Mouse (Mus musculus) spleen, postnatal 4 days (tissue): ENCODE results near the gene Rnf11.

Source experiments
- DNase-seq, 2 experiments: peaks; one replicate each; pipeline ENCODE4 v3.0.0; 2022; ENCODE audit warnings: low spot score in 2 of 2

Gene Rnf11

GRCm38 (mm10) chr4:109411377-109411967 lies 73.1 kb downstream of the Rnf11 start:
- peak in 1 of 2 experiments; percentile 76 for DNase-seq

GRCm38 (mm10) chr4:109410681-109411376 lies 73.7 kb downstream of the Rnf11 start:
- peak; percentile 58 to 73 for DNase-seq

GRCm38 (mm10) chr4:109407701-109408485 lies 76.6 kb downstream of the Rnf11 start:
- DNase-seq: no peak

- DNase-seq: no peak
Observed at GRCm38 (mm10) chr4:109407176-109407520, 77.4 kb downstream of the Rnf11 start.

- DNase-seq: peak; percentile 68 to 84
Observed at GRCm38 (mm10) chr4:109406486-109407175, 77.9 kb downstream of the Rnf11 start, which contains the start of gene Ttc39a. Ttc39a (plus strand) TSS chr4:109406623.

- peak; percentile 72 to 79 for DNase-seq
Observed at GRCm38 (mm10) chr4:109406054-109406485, 78.5 kb downstream of the Rnf11 start.

GRCm38 (mm10) chr4:109405415-109405814 lies 79.1 kb downstream of the Rnf11 start:
- peak in 1 of 2 experiments; percentile 14 for DNase-seq

- peak in 1 of 2 experiments; percentile 41 for DNase-seq
Observed at GRCm38 (mm10) chr4:109404908-109405307, 79.6 kb downstream of the Rnf11 start.

GRCm38 (mm10) chr4:109401176-109401689 lies 83.3 kb downstream of the Rnf11 start:
- no peak for DNase-seq
